Mouse (Mus musculus): ENCODE measurements around the gene Trio. TPM values are rescaled to one million over a fixed set of nuclear protein-coding genes. Genes with fewer than 3 reads are reported as not detected.
A peak's percentile ranks its signal among the peaks of the same experiment; 100 is the strongest.

Gene Trio
- polyA plus RNA-seq, 1 experiment from 2014 or later = 5.1 TPM

DNA sequence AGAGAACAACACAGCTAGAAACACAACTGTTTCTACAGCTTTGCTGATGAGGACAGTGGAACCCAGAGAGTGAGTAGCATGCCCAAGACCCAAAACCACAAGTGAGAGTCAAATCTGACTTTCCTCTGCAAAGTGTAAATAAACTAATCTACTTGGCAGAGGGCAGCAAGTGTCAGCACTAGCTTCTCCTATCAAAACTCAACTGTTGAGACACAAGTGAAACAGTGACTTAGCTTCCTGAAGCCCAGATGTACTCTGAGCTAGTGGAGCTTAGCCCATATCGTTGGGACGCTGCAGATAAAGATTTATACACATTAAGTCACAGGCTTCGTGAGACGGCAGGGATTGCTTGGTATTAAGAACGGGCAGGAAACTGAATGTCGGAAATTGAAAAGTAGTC lies 60.8 kb downstream of the Trio start:
- no peak for ATAC-seq
- no peak for DNase-seq
- no peak overlapping the region for H3K4me2 ChIP-seq (ENCODE audit: low read depth, low read length)
- WGBS (ENCODE audit: insufficient replicate concordance) = 51% methylated on average over 6 of the region's 6 CpGs
- peaks cover 20% of the 10 kb centered on the region for H3K4me1 ChIP-seq (ENCODE audit: insufficient read depth)
- no peak overlapping the region for H3K9ac ChIP-seq (replicated peaks)
- H3K27ac ChIP-seq (ENCODE audit: low read depth) = no peak overlapping the region
- no peak overlapping the region for H3K4me3 ChIP-seq (ENCODE audit: low read depth, low read length)
- no peaks in the 10 kb centered on the region for H3K36me3 ChIP-seq (replicated peaks; ENCODE audit: insufficient read depth, low read length)
- no peaks in the 10 kb centered on the region for H3K9me3 ChIP-seq (ENCODE audit: low read length)
- TF ChIP-seq EP300 (IDR thresholded peaks at IDR 0.05; ENCODE audit: low read depth) (no peak), CTCF (IDR thresholded peaks at IDR 0.05; ENCODE audit: low read depth) (no peak)
- no peaks in the 10 kb centered on the region for H3K27me3 ChIP-seq (ENCODE audit: insufficient read depth, low read length)

DNA sequence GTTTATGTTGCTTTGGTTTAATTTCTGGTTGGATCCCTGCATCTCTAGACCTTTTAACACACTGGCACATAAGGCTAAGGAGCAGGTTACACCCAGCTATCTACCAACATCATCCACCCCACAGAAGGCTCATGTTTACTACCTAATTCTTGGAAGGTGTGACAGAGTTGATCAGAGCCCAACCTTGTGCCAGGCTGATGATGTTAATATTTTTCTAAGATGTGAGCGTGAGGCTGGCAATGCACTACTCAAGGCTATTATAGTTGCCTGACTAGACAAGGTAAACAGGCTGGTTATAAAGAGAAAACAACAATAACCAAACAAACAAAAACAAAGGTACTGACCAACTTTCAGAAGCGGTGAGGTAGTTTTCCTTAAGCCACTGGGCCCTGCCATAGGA lies 62.1 kb downstream of the Trio start:
- no peak for ATAC-seq
- H3K9me3 ChIP-seq (ENCODE audit: low read length) = no peaks in the 10 kb centered on the region
- 85% methylated on average over 2 of the region's 2 CpGs for WGBS (ENCODE audit: insufficient replicate concordance)

DNA sequence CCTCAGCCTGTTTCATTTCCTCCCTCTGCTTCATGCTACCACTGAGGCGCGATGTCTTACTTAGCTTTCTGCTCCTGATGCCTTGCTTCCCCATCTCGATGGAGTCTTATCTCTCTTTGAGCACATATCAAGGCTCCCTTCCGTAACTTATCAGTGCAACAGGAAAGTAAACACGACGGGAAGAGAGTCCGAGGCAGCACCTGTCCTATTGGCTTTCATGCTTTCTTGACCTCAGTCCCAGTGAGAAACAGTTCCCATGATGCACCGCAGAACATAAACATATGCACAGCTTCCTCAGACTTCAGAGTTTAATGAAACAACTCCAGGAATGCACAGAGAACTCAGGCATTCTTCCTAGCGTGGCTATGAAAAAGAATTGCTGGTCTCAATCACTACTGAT lies 65.0 kb downstream of the Trio start:
- Histone ChIP-seq H3K4me1 (ENCODE audit: insufficient read depth) (peaks cover 24% of the 10 kb centered on the region), H3K9me3 (ENCODE audit: low read length) (no peaks in the 10 kb centered on the region), H3K9ac (replicated peaks) (no peak overlapping the region), H3K27me3 (ENCODE audit: insufficient read depth, low read length) (no peaks in the 10 kb centered on the region), H3K4me3 (ENCODE audit: low read depth, low read length) (no peak overlapping the region), H3K27ac (ENCODE audit: low read depth) (peak overlapping the region; percentile 39), H3K36me3 (replicated peaks; ENCODE audit: insufficient read depth, low read length) (no peaks in the 10 kb centered on the region), H3K4me2 (ENCODE audit: low read depth, low read length) (peak overlapping the region; percentile 16)
- ATAC-seq = no peak
- no peak for DNase-seq
- TF ChIP-seq CTCF (IDR thresholded peaks at IDR 0.05; ENCODE audit: low read depth) (no peak), EP300 (IDR thresholded peaks at IDR 0.05; ENCODE audit: low read depth) (no peak)
- 23% methylated on average over 9 of the region's 9 CpGs for WGBS (ENCODE audit: insufficient replicate concordance)

More for the DNA sequence above, 62.1 kb downstream of the Trio start:
- no peak overlapping the region for H3K27ac ChIP-seq (ENCODE audit: low read depth)
- H3K27me3 ChIP-seq (ENCODE audit: insufficient read depth, low read length) = no peaks in the 10 kb centered on the region
- DNase-seq = no peak
- H3K36me3 ChIP-seq (replicated peaks; ENCODE audit: insufficient read depth, low read length) = no peaks in the 10 kb centered on the region
- H3K9ac ChIP-seq (replicated peaks) = no peak overlapping the region
- H3K4me1 ChIP-seq (ENCODE audit: insufficient read depth) = peaks cover 23% of the 10 kb centered on the region
- no peak overlapping the region for H3K4me2 ChIP-seq (ENCODE audit: low read depth, low read length)
- TF ChIP-seq EP300 (IDR thresholded peaks at IDR 0.05; ENCODE audit: low read depth) = no peak
- no peak for TF ChIP-seq CTCF (IDR thresholded peaks at IDR 0.05; ENCODE audit: low read depth)
- H3K4me3 ChIP-seq (ENCODE audit: low read depth, low read length) = no peak overlapping the region

DNA sequence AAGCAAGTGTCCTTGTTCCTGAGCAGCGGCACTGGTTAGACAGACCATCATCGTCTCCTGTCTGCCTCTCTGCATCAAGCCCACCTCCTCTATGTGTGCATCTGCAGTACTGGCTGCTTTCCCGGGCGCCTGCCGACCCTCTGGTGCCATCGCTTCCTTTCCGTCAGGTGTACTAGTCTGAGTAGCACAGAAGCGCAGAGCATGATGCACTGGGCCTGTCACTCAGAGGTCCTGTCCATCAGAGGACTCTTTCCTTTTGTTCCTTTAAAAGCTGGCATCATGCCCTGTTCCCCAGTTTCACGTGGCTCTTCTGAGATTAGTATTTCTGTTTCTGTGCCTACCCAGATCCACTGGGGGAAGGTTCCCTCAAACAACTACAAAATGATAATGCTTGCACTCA lies 67.8 kb downstream of the Trio start:
- TF ChIP-seq CTCF (IDR thresholded peaks at IDR 0.05; ENCODE audit: low read depth) = no peak
- no peak for TF ChIP-seq EP300 (IDR thresholded peaks at IDR 0.05; ENCODE audit: low read depth)
- H3K9me3 ChIP-seq (ENCODE audit: low read length) = no peaks in the 10 kb centered on the region

DNA sequence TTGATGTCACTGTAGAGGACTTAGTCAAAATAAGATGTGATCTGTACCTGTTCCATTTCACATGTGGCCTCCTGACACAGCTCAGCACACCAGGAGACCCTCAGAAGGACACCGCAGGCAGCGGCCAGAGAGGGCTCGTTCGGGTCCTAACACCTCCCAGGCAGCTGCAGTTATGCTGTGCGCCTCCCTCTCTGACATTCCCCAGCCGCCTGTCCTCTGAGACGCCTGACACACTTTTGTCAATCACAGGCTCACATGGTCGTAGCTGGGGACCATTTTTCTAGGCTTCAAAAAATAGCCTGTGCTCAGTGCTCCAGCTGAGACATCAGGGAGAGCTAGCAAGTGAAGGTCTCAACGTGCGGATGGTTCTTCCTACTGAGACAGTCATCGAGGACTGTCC lies 70.0 kb downstream of the Trio start:
- TF ChIP-seq EP300 (IDR thresholded peaks at IDR 0.05; ENCODE audit: low read depth) = no peak
- no peak for TF ChIP-seq CTCF (IDR thresholded peaks at IDR 0.05; ENCODE audit: low read depth)
- Histone ChIP-seq H3K9me3 (ENCODE audit: low read length) (no peaks in the 10 kb centered on the region), H3K4me1 (ENCODE audit: insufficient read depth) (peaks cover 13% of the 10 kb centered on the region), H3K4me2 (ENCODE audit: low read depth, low read length) (no peak overlapping the region), H3K27me3 (ENCODE audit: insufficient read depth, low read length) (no peaks in the 10 kb centered on the region), H3K4me3 (ENCODE audit: low read depth, low read length) (no peak overlapping the region), H3K27ac (ENCODE audit: low read depth) (no peak overlapping the region), H3K36me3 (replicated peaks; ENCODE audit: insufficient read depth, low read length) (no peaks in the 10 kb centered on the region), H3K9ac (replicated peaks) (no peak overlapping the region)
- DNase-seq (no peak), ATAC-seq (no peak)
- 72% methylated on average over 11 of the region's 11 CpGs for WGBS (ENCODE audit: insufficient replicate concordance)

More for the DNA sequence above, 67.8 kb downstream of the Trio start:
- Histone ChIP-seq H3K36me3 (replicated peaks; ENCODE audit: insufficient read depth, low read length) (no peaks in the 10 kb centered on the region), H3K4me1 (ENCODE audit: insufficient read depth) (peaks cover 21% of the 10 kb centered on the region), H3K9ac (replicated peaks) (no peak overlapping the region), H3K4me2 (ENCODE audit: low read depth, low read length) (no peak overlapping the region), H3K4me3 (ENCODE audit: low read depth, low read length) (no peak overlapping the region), H3K27ac (ENCODE audit: low read depth) (no peak overlapping the region), H3K27me3 (ENCODE audit: insufficient read depth, low read length) (no peaks in the 10 kb centered on the region)
- 65% methylated on average over 9 of the region's 9 CpGs for WGBS (ENCODE audit: insufficient replicate concordance)
- DNase-seq (no peak), ATAC-seq (no peak)

DNA sequence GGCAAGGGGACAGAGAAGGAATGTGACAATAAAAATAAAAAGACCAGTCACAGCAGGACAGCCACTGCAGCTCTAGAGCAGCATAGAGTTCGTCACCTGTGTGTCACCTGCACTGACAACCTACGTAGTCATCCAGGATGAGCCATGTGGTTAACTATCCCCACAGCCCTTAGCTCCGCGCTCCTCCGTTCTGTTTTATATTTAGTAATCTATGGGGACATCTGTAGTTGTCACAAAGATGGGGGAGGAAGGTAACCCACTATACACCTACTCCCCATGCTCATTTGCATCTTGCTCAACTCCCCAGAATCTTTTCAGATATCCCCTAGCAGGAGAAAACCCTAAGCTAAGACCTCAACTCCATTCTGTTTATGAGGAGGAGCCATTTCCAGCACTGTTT lies 71.3 kb downstream of the Trio start:
- Histone ChIP-seq H3K4me3 (ENCODE audit: low read depth, low read length) (no peak overlapping the region), H3K9ac (replicated peaks) (no peak overlapping the region), H3K27ac (ENCODE audit: low read depth) (no peak overlapping the region), H3K4me2 (ENCODE audit: low read depth, low read length) (no peak overlapping the region), H3K4me1 (ENCODE audit: insufficient read depth) (peaks cover 4% of the 10 kb centered on the region), H3K9me3 (ENCODE audit: low read length) (no peaks in the 10 kb centered on the region), H3K27me3 (ENCODE audit: insufficient read depth, low read length) (no peaks in the 10 kb centered on the region), H3K36me3 (replicated peaks; ENCODE audit: insufficient read depth, low read length) (no peaks in the 10 kb centered on the region)
- TF ChIP-seq CTCF (IDR thresholded peaks at IDR 0.05; ENCODE audit: low read depth) (no peak), EP300 (IDR thresholded peaks at IDR 0.05; ENCODE audit: low read depth) (no peak)
- no peak for ATAC-seq
- 84% methylated on average over 5 of the region's 5 CpGs for WGBS (ENCODE audit: insufficient replicate concordance)
- no peak for DNase-seq

DNA sequence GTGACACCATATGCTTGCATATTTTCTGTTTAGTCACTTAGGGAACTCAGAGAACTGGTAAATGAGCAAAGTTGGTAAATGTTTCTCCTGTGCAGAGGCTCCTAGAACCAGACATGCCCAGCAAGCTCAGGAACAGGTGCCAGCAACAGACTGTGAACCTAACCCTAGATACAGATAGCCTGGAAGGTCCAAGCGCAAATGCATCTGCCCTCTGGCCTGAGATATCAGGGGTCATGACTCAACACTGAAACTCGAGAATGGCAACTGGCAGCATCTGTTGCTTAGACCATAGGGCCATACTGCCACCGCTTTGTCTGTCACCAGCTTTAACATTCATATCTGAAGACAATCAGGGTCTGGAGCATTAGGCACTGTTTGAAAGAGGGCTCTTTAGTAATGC lies 72.1 kb downstream of the Trio start:
- DNase-seq = no peak
- H3K9me3 ChIP-seq (ENCODE audit: low read length) = no peaks in the 10 kb centered on the region
- no peak overlapping the region for H3K4me2 ChIP-seq (ENCODE audit: low read depth, low read length)
- 58% methylated on average over 3 of the region's 3 CpGs for WGBS (ENCODE audit: insufficient replicate concordance)
- no peaks in the 10 kb centered on the region for H3K36me3 ChIP-seq (replicated peaks; ENCODE audit: insufficient read depth, low read length)
- no peaks in the 10 kb centered on the region for H3K27me3 ChIP-seq (ENCODE audit: insufficient read depth, low read length)
- H3K27ac ChIP-seq (ENCODE audit: low read depth) = no peak overlapping the region
- H3K4me3 ChIP-seq (ENCODE audit: low read depth, low read length) = no peak overlapping the region
- ATAC-seq = no peak
- H3K9ac ChIP-seq (replicated peaks) = no peak overlapping the region
- TF ChIP-seq EP300 (IDR thresholded peaks at IDR 0.05; ENCODE audit: low read depth) (no peak), CTCF (IDR thresholded peaks at IDR 0.05; ENCODE audit: low read depth) (no peak)
- H3K4me1 ChIP-seq (ENCODE audit: insufficient read depth) = peaks cover 4% of the 10 kb centered on the region

Data from liver, postnatal 0 days (tissue).